Mouse (Mus musculus) testis, adult 2 months (tissue): Measurements from ENCODE around the gene Cd6. TPM values are rescaled to one million over a fixed set of nuclear protein-coding genes. Genes with fewer than 3 reads are reported as not detected.

Experiments
- H3K27ac ChIP-seq: fragments of 200-500 bp; 2 replicates; pipeline ENCODE4 v1.5.1; 2012; ENCODE audit warnings: low read depth, low read length; ENCODE audit not compliant: control insufficient read depth, insufficient read depth
- H3K27me3 ChIP-seq: fragments of 200-500 bp; 2 replicates; pipeline ENCODE4 v1.6.1; 2012; ENCODE audit warnings: mild to moderate bottlenecking, low read length, moderate library complexity; ENCODE audit not compliant: control insufficient read depth, insufficient read depth
- H3K36me3 ChIP-seq: fragments of 200-500 bp; 2 replicates; pipeline ENCODE4 v1.6.1; 2012; ENCODE audit warnings: mild to moderate bottlenecking, low read length; ENCODE audit not compliant: control insufficient read depth, insufficient read depth
- H3K4me1 ChIP-seq: fragments of 200-500 bp; 2 replicates; pipeline ENCODE4 v1.6.1; 2012; ENCODE audit warnings: low read length; ENCODE audit not compliant: control insufficient read depth, insufficient read depth
- H3K4me3 ChIP-seq: fragments of 200-500 bp; 2 replicates; pipeline ENCODE4 v1.5.1; 2012; ENCODE audit warnings: low read depth, mild to moderate bottlenecking, low read length, moderate library complexity, mixed read lengths; ENCODE audit not compliant: control insufficient read depth
- CTCF ChIP-seq: fragments of 200-500 bp; IDR thresholded peaks from 2 replicates; pipeline ENCODE4 v1.5.1; 2012; ENCODE audit warnings: low read depth, mild to moderate bottlenecking, inconsistent platforms, low read length, moderate library complexity; ENCODE audit not compliant: control insufficient read depth, insufficient read depth, insufficient replicate concordance
- POLR2A ChIP-seq: fragments of 200-500 bp; IDR thresholded peaks from 2 replicates; pipeline ENCODE4 v1.6.1; 2012; ENCODE audit warnings: low read depth, mild to moderate bottlenecking, inconsistent platforms, low read length, moderate library complexity; ENCODE audit not compliant: control insufficient read depth
- polyA plus RNA-seq: library from polyadenylated mRNA; depleted of rRNA; stranded (reverse); fragments of >200 nt; gene quantifications from 2 replicates; pipeline ENCODE4 v1.2.3, GENCODE M21; 2012

Cd6 gene
- polyA plus RNA-seq, 1 experiment, result not detected

DNA sequence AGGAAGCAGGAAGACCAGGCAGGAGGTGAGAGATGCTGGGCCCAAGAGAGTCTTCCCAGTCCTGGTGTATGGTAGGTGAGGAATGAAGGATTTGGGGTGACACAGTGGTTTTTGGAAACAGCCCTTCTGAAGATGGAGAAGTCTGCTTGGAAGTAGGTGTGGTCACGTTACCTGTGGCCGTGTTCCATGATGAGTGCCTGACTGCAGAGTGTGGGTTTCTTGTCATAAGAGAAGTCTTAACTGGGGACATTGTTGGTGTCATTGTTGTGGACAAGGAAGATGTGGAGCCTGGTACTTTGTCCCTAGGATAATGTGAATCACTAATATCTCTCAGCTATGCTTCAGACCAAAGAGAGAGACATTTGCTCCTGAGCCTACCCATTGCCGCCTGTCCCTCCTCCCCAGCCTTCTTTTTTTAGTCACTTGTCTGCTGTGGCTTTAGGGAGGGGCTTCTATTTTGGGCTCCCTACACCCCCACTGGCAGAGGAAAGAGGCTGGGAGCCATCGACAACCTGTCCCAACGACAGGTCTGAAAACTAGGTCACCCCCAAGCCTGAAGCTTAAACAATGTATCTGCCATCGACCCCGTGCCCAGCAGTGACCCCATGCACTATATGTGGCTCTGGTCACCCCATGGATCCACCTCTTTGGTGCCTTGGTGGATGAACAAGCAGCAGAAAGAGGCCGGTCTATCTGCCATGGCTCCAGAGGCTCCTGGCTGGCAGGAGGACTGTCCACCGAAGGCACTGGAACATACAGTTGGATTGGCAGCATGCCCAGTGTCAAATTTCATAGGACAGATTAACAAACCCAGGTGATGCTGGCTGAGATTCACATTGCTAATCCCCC lies 69.7 kb downstream of the Cd6 start:
- TF ChIP-seq POLR2A (no peak), CTCF (no peak)
- no peaks in the 10 kb centered on the region for H3K27me3 ChIP-seq
- no peaks in the 10 kb centered on the region for H3K36me3 ChIP-seq
- H3K4me3 ChIP-seq, result no peak overlapping the region
- no peaks in the 10 kb centered on the region for H3K4me1 ChIP-seq
- H3K27ac ChIP-seq, result no peak overlapping the region

DNA sequence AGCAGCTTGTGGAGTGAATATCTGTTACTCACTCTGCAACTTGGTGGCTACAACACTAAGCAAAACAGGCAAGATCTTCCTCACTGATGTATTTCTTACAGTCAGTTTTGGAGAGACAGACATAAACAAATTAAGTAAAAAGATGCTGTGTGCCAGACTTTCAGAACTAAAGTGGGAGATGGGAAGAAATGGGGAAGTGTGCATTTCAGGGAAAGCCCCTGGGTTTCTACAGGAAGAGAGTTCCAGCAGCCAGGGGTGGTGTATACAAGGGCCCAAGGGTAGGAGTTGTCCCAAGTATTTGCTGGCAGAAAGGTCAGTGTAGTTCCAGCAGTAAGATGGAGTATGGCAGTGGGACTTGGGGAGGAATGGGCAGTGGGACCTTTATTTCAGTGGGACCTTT lies 70.3 kb downstream of the Cd6 start:
- no peak overlapping the region for H3K27ac ChIP-seq
- no peak overlapping the region for H3K4me3 ChIP-seq
- no peaks in the 10 kb centered on the region for H3K4me1 ChIP-seq
- H3K27me3 ChIP-seq, result no peaks in the 10 kb centered on the region
- TF ChIP-seq CTCF (no peak), POLR2A (no peak)
- H3K36me3 ChIP-seq, result no peaks in the 10 kb centered on the region

DNA sequence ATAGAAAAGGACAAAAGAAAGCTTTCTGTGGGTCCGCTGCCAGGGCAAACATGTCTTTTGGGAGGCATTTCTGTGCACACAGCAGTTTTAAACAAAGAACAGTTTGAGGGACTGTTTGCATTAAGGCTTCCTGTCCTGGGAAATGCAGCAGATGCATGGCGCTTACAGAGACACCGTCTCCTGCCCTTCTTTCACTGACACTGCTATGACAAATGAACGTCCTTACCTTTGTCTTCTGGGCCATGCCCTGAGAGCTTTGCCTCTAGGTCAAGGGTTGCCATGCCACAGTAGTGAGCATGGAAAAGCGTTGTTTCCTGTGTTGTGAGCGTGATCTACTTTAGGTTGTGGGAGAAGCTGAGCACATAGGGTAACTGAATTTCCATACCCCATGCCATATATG lies 71.2 kb downstream of the Cd6 start:
- Histone ChIP-seq H3K27ac (no peak overlapping the region), H3K4me1 (no peaks in the 10 kb centered on the region), H3K4me3 (no peak overlapping the region), H3K36me3 (no peaks in the 10 kb centered on the region), H3K27me3 (no peaks in the 10 kb centered on the region)
- TF ChIP-seq POLR2A (no peak), CTCF (no peak)

DNA sequence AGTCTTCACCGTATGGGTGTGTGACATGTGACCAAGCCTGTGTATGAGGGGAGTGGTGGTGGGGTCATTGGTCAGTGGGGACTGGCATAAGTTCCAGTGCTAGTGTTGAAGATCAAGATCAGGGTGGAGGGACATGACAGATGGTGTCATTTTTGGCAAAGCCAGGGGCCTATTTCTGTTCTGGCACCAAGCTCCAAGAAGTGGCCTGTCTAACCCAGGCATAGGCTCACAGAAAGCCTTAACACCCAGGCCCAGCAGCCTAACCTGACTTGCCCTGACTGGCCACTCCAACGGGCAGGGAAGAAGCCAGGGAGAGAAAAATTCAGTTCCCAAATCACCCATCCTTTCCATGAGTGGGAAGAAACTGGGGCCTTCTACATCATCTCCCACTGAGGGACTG lies 72.3 kb downstream of the Cd6 start:
- Histone ChIP-seq H3K4me1 (no peaks in the 10 kb centered on the region), H3K4me3 (no peak overlapping the region), H3K27me3 (no peaks in the 10 kb centered on the region), H3K27ac (no peak overlapping the region), H3K36me3 (no peaks in the 10 kb centered on the region)
- TF ChIP-seq POLR2A, result no peak
- no peak for TF ChIP-seq CTCF

DNA sequence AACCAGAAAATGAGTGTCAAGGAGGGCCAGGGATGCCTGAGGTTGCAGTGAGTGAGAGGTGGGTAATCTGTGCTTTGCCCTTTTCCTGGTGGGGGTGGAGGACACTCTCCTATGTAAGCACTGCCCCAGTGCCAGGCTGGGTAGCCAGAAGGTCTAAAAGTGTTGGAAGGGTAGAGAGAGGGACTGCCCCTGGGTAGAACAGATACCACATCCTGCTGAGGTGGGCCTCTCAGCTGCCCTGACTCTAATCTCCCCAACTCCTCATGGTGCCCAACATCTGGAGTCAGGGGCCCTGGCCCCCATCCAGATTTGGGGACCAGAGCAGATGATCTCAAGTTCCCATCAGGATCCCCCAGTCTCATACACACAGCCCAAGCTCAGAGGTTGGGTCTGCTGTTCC lies 72.7 kb downstream of the Cd6 start:
- H3K27me3 ChIP-seq, result no peaks in the 10 kb centered on the region

DNA sequence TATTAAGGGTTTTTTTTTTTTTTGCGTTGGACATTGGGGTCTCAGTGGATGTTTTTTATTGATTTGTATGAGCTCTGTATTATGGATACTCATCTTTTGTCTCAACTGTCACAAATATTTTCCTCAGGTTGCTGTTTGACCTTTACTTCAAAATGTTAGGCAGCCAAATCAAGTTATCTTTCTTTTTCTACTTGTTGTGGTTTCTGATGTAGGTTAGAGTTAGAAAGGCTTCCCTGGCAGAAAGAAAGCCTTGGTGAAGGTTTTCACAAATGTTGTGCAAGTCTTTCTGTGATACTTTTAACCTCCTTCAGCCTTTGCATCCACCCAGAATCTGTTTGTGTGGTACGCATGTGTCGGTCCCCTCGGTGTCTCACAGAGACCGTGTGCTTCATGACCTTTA lies 77.2 kb downstream of the Cd6 start:
- Histone ChIP-seq H3K4me1 (no peaks in the 10 kb centered on the region), H3K36me3 (no peaks in the 10 kb centered on the region), H3K27ac (no peak overlapping the region), H3K27me3 (no peaks in the 10 kb centered on the region), H3K4me3 (no peak overlapping the region)
- TF ChIP-seq CTCF (no peak), POLR2A (no peak)

More for the DNA sequence above, 72.7 kb downstream of the Cd6 start:
- Histone ChIP-seq H3K27ac (no peak overlapping the region), H3K4me3 (no peak overlapping the region), H3K36me3 (no peaks in the 10 kb centered on the region), H3K4me1 (no peaks in the 10 kb centered on the region)
- no peak for TF ChIP-seq POLR2A
- TF ChIP-seq CTCF, result no peak

DNA sequence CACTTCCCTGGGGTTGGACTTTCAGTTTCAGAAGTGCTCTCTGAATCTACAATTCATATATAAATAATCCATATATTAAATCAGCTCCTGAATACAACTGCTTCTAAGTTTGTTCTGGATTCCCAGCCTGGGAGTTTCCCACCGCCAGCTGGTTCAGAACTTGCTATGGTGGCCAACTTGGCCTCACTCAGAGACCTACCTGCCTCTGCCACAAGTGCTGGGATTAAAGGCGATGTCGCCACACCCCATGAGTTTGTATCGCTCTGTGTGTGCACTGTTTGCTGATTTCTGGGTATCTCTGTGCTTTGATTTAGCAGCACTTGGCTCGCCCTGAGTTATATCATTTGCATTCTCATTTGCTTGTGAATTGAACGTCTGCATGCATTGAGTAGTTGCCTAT lies 77.8 kb downstream of the Cd6 start:
- TF ChIP-seq CTCF (no peak), POLR2A (no peak)
- no peak overlapping the region for H3K4me3 ChIP-seq
- H3K36me3 ChIP-seq, result no peaks in the 10 kb centered on the region
- no peaks in the 10 kb centered on the region for H3K27me3 ChIP-seq
- H3K4me1 ChIP-seq, result no peaks in the 10 kb centered on the region
- H3K27ac ChIP-seq, result no peak overlapping the region
